Comparison of ENCODE assay signal across 9 mouse cellular contexts in the genomic region with DNA sequence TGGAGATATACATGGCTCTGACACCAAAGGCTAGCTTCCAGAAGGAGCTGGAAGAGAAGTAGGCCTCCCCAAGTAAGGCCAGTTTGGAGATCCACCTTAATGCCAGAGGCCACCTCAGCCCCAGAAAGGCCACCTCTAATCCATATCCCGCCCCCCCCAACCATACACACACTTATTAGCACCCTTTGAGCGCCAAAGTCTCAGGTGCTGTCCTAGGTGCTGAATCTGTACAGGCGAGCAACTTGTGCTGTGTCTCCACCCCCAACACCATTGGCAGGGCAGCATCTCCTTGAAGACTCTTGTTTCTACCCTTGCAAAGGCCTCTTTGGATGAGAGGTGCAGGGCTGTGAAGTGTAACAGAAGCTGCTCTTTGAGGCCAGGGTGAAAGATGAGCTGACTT. TPM values are rescaled to one million over a fixed set of nuclear protein-coding genes. Genes with fewer than 3 reads are reported as not detected.
DNase-seq lines count a peak whose midpoint lies in the region; ATAC-seq and TF ChIP-seq lines count a peak whose summit lies in the region.
"Had no signal": no experiment of that assay in that cellular context is flagged by ENCODE, and none has a peak within 500 bp of the region (broad histone marks: within the 10 kb centered on the region; RNA-seq: fewer than 3 reads in every experiment).

No protein-coding gene starts in this region.

- TF ChIP-seq CTCF in heart, postnatal 0 days (IDR thresholded peaks at IDR 0.05; ENCODE audit: low read depth), result no peak

- DNase-seq in heart, postnatal 0 days (ENCODE audit: low spot score), result peak; percentile 11
- DNase-seq in thymus, postnatal 0 days (ENCODE audit: low spot score), result peak; percentile 21
- DNase-seq in thymus, adult 18-20 months, result no peak
- peak; percentile 65 for DNase-seq in kidney, postnatal 10 days
- DNase-seq in spleen, adult 12 weeks (ENCODE audit: low spot score), result no peak
- DNase-seq in frontal cortex, postnatal 36 days (ENCODE audit: low spot score in 2 of 2), result no peak

- H3K36me3 ChIP-seq in heart, postnatal 0 days (replicated peaks; ENCODE audit: control insufficient read depth, insufficient read depth, low read length), result no peaks in the 10 kb centered on the region
- H3K36me3 ChIP-seq in heart, embryonic 12.5 days, result no peaks in the 10 kb centered on the region
- H3K36me3 ChIP-seq in heart, embryonic 11.5 days (ENCODE audit: control insufficient read depth, insufficient read depth, low read length), result no peaks in the 10 kb centered on the region

- no peak overlapping the region for H3K27ac ChIP-seq in heart, postnatal 0 days (ENCODE audit: low read depth)
- H3K27ac ChIP-seq in heart, embryonic 12.5 days (ENCODE audit: poor library complexity, severe bottlenecking), result no peak overlapping the region
- H3K27ac ChIP-seq in heart, embryonic 11.5 days (ENCODE audit: low read depth, low read length), result no peak overlapping the region

- peaks cover 25% of the 10 kb centered on the region for H3K27me3 ChIP-seq in heart, postnatal 0 days (ENCODE audit: control insufficient read depth, insufficient read depth, low read length)
- peaks cover 77% of the 10 kb centered on the region for H3K27me3 ChIP-seq in heart, embryonic 12.5 days (replicated peaks)
- peaks cover 39% of the 10 kb centered on the region for H3K27me3 ChIP-seq in heart, embryonic 11.5 days (ENCODE audit: control insufficient read depth, insufficient read depth, low read length)

- H3K4me2 ChIP-seq in heart, postnatal 0 days (ENCODE audit: low read depth, low read length), result no peak overlapping the region
- no peak overlapping the region for H3K4me2 ChIP-seq in heart, embryonic 12.5 days
- H3K4me2 ChIP-seq in heart, embryonic 11.5 days, result no peak overlapping the region

- TF ChIP-seq EP300 in heart, postnatal 0 days (IDR thresholded peaks at IDR 0.05; ENCODE audit: low read depth), result no peak

- 0% methylated on average over 3 of the region's 3 CpGs for WGBS in heart, postnatal 0 days
- 0% methylated on average over 3 of the region's 3 CpGs for WGBS in heart, embryonic 12.5 days
- WGBS in heart, embryonic 11.5 days (ENCODE audit: insufficient replicate concordance), result 10% methylated on average over 3 of the region's 3 CpGs

- no peaks in the 10 kb centered on the region for H3K9me3 ChIP-seq in heart, postnatal 0 days (replicated peaks; ENCODE audit: control insufficient read depth, low read length)
- H3K9me3 ChIP-seq in heart, embryonic 12.5 days (replicated peaks), result no peaks in the 10 kb centered on the region
- no peaks in the 10 kb centered on the region for H3K9me3 ChIP-seq in heart, embryonic 11.5 days (replicated peaks; ENCODE audit: control insufficient read depth, low read length)

- H3K9ac ChIP-seq in heart, postnatal 0 days (replicated peaks; ENCODE audit: low read depth, low read length), result no peak overlapping the region
- H3K9ac ChIP-seq in heart, embryonic 12.5 days, result no peak overlapping the region
- H3K9ac ChIP-seq in heart, embryonic 11.5 days (ENCODE audit: low read depth, low read length), result no peak overlapping the region

- H3K4me3 ChIP-seq in heart, postnatal 0 days (ENCODE audit: low read depth, low read length), result no peak overlapping the region
- H3K4me3 ChIP-seq in heart, embryonic 12.5 days, result no peak overlapping the region
- H3K4me3 ChIP-seq in heart, embryonic 11.5 days (ENCODE audit: low read depth, low read length), result no peak overlapping the region

- ATAC-seq in heart, postnatal 0 days (ENCODE audit: insufficient read depth, low read depth), result no peak
- ATAC-seq in heart, embryonic 12.5 days (ENCODE audit: insufficient number of reproducible peaks, low FRiP score), result no peak
- no peak for ATAC-seq in heart, embryonic 11.5 days (replicated peaks; ENCODE audit: insufficient number of reproducible peaks, low FRiP score, low TSS enrichment)
- ATAC-seq: midbrain, embryonic 16.5 days had no signal

- H3K4me1 ChIP-seq in heart, postnatal 0 days (ENCODE audit: control insufficient read depth, insufficient read depth), result no peaks in the 10 kb centered on the region
- no peaks in the 10 kb centered on the region for H3K4me1 ChIP-seq in heart, embryonic 12.5 days (replicated peaks)
- H3K4me1 ChIP-seq in heart, embryonic 11.5 days (ENCODE audit: control insufficient read depth, insufficient read depth, low read length), result no peaks in the 10 kb centered on the region

RNA-seq across cellular contexts. Expression of a gene that starts 6.4 kb away (rescaled TPM):
- total RNA-seq in heart, postnatal 0 days (2014; rRNA removed; ENCODE audit: low replicate concordance), result 0.12 TPM in 1 of 2 replicates, not detected in the other
- 0.36 and 0.51 TPM in 2 replicates for polyA plus RNA-seq in heart, postnatal 0 days (2015; fragmentation: Nextera tagmentation; extraction: Ambion mirVana)
- 0.55 and 0.59 TPM in 2 replicates for polyA plus RNA-seq in heart, embryonic 12.5 days (2016; fragmentation: Nextera tagmentation; extraction: Ambion mirVana)
- 0.53 and 0.87 TPM in 2 replicates for polyA plus RNA-seq in thymus, postnatal 0 days (2015; fragmentation: Nextera tagmentation; extraction: Ambion mirVana)
- 0.23 and 0.46 TPM in 2 replicates for polyA plus RNA-seq in heart, embryonic 11.5 days (2014; fragmentation: Nextera tagmentation; extraction: Ambion mirVana)

Comparison
In these comparisons a context has a peak if more than half of its experiments do, and no peak if none do; other contexts are left out.
1. DNase-seq: peak in heart, postnatal 0 days (single experiment), thymus, postnatal 0 days (single experiment) and kidney, postnatal 10 days (single experiment); none in thymus, adult 18-20 months (0 of 2), spleen, adult 12 weeks (single experiment) and frontal cortex, postnatal 36 days (0 of 2).